Mouse (Mus musculus) forebrain, embryonic 16.5 days (tissue): ENCODE data around the gene Lrig1. TPM values are rescaled to one million over a fixed set of nuclear protein-coding genes. Genes with fewer than 3 reads are reported as not detected.
"Not testable (repeated sequence)": the region's sequence is repeated elsewhere in the genome, so short reads cannot be mapped to it uniquely, and the experiment has no call there.

Source experiments
- ATAC-seq: fragments of 200-750 bp; cut with Nextera tagmentation; 2 replicates; pipeline ENCODE4 v1.8.0; 2017; ENCODE audit warnings: mild to moderate bottlenecking, moderate library complexity
- H3K27ac ChIP-seq: fragments of 300-500 bp; sonication (generic); 2 replicates; pipeline ENCODE4 v1.5.1; 2014; ENCODE audit warnings: low read length, control low read depth
- H3K27me3 ChIP-seq: fragments of 300-500 bp; sonication (generic); replicated peaks from 2 replicates; pipeline ENCODE4 v1.6.1; 2014; ENCODE audit warnings: low read length; ENCODE audit not compliant: control insufficient read depth, insufficient read depth
- H3K36me3 ChIP-seq: fragments of 300-500 bp; sonication (generic); 2 replicates; pipeline ENCODE4 v1.6.1; 2014; ENCODE audit not compliant: control insufficient read depth, insufficient read depth
- H3K4me1 ChIP-seq: fragments of 300-500 bp; sonication (generic); replicated peaks from 2 replicates; pipeline ENCODE4 v1.6.1; 2014; ENCODE audit warnings: low read length; ENCODE audit not compliant: control insufficient read depth, insufficient read depth
- H3K4me2 ChIP-seq: fragments of 300-500 bp; sonication (generic); 2 replicates; pipeline ENCODE4 v1.6.1; 2014; ENCODE audit warnings: mild to moderate bottlenecking, low read length, control low read depth
- H3K4me3 ChIP-seq: fragments of 300-500 bp; sonication (generic); replicated peaks from 2 replicates; pipeline ENCODE4 v1.5.1; 2014; ENCODE audit warnings: mild to moderate bottlenecking, low read length, control low read depth
- H3K9ac ChIP-seq: fragments of 300-500 bp; sonication (generic); replicated peaks from 2 replicates; pipeline ENCODE4 v1.6.1; 2014; ENCODE audit warnings: low read depth, low read length, control low read depth
- H3K9me3 ChIP-seq: fragments of 300-500 bp; sonication (generic); 2 replicates; pipeline ENCODE4 v1.6.1; 2016; ENCODE audit warnings: low read length; ENCODE audit not compliant: control insufficient read depth
- WGBS: fragments of 180-500 bp; shearing (Covaris S2); extraction: QIAGEN DNeasy Blood & Tissue Kit; methylation state at CpG from one replicate; pipeline ENCODE4 v1.1.7; 2014; 5-methylcytosine and 5-hydroxymethylcytosine counted together
- microRNA-seq: library from miRNA; unstranded; fragments of <30 nt; microRNA quantifications from one replicate; pipeline ENCODE4, GENCODE M21; 2017
- polyA plus RNA-seq: library from polyadenylated mRNA; unstranded; fragments of >200 nt; fragmentation: Nextera tagmentation; extraction: Ambion mirVana; gene quantifications from 2 replicates; pipeline ENCODE4 v1.2.1, GENCODE M21; 2015

Lrig1 gene
- polyA plus RNA-seq, 1 experiment from 2014 or later: 8.3 TPM

GRCm38 (mm10) chr6:94568040-94568439, 131.9 kb downstream of the Lrig1 start:
- 93% methylated on average over 2 of the region's 2 CpGs for WGBS
- H3K4me3 ChIP-seq: no peak overlapping the region
- no peaks in the 10 kb centered on the region for H3K27me3 ChIP-seq
- H3K9ac ChIP-seq: no peak overlapping the region
- no peaks in the 10 kb centered on the region for H3K4me1 ChIP-seq
- no peak overlapping the region for H3K4me2 ChIP-seq
- no peaks in the 10 kb centered on the region for H3K9me3 ChIP-seq
- ATAC-seq: no peak
- H3K36me3 ChIP-seq: no peaks in the 10 kb centered on the region
- H3K27ac ChIP-seq: no peak overlapping the region

DNA sequence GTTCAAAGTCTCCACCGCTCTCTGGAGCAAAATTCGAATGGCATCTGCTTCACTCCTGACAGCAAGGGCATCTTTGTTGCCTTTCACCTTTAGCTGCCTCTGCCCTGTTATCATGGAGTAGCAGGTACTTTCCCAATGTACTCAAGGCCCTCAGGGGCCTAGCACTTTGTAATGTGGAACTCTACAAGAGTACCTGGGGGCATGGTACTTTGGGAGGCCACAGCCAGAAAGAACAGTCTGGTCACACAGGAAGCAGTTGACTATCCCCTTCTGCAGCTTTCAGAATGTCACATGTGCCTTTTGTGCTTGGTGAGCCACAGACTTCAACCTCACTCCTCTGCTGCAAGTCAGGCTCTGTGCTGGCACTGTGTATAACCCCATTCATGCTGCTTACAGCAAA, 134.2 kb downstream of the Lrig1 start:
- H3K9me3 ChIP-seq: no peaks in the 10 kb centered on the region
- 94% methylated on average over 2 of the region's 2 CpGs for WGBS
- no peaks in the 10 kb centered on the region for H3K4me1 ChIP-seq
- H3K27ac ChIP-seq: no peak overlapping the region
- H3K27me3 ChIP-seq: no peaks in the 10 kb centered on the region
- H3K36me3 ChIP-seq: no peaks in the 10 kb centered on the region
- ATAC-seq: no peak
- no peak overlapping the region for H3K4me2 ChIP-seq
- H3K4me3 ChIP-seq: no peak overlapping the region
- no peak overlapping the region for H3K9ac ChIP-seq

DNA sequence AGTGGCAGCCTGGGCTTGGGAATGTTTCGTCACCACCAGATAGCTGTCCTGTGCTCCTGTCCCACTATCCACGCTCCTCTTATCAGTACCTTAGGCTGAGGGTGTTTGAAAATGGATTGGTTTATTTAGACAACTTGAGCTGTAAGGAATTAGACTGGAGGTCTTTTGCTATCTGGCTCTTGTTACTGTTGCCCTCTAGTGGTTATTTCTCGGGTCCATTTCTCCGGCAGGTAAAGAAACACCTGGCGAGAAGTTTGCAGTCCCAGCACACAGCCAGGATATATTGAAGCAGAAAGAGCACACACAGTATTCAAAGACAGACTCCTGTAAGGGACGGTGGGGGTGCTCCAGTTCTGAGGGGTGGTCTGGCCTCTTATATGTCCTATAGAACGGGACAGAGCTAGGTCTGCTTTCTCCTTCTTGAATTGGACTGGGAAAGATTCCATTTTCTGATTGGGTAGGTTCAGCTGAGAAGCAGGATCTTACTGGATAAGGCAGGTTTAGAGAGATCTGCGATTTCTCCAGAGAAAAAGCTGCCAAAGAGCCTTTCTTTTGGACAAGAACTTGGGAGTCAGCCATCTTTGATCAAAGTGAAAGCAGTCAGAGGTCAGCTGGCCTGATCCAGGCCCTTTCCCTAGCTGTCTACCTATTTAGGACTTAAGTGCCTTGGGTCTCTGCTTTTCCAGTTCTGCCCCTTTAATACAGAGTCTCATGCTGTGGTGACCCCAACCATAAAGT, 136.6 kb downstream of the Lrig1 start:
- WGBS: 61% methylated on average over 8 of the region's 8 CpGs
- Histone ChIP-seq H3K9ac (no peak overlapping the region), H3K4me2 (no peak overlapping the region), H3K4me3 (no peak overlapping the region), H3K9me3 (no peaks in the 10 kb centered on the region), H3K4me1 (no peaks in the 10 kb centered on the region), H3K27ac (no peak overlapping the region), H3K27me3 (no peaks in the 10 kb centered on the region), H3K36me3 (no peaks in the 10 kb centered on the region)
- ATAC-seq: no peak

GRCm38 (mm10) chr6:94561346-94561745, 138.6 kb downstream of the Lrig1 start:
- WGBS: 79% methylated on average over 1 of the region's 1 CpGs
- no peak overlapping the region for H3K27ac ChIP-seq
- no peak for ATAC-seq
- H3K36me3 ChIP-seq: no peaks in the 10 kb centered on the region
- no peaks in the 10 kb centered on the region for H3K27me3 ChIP-seq
- H3K9me3 ChIP-seq: no peaks in the 10 kb centered on the region
- no peak overlapping the region for H3K4me3 ChIP-seq
- no peak overlapping the region for H3K9ac ChIP-seq
- H3K4me1 ChIP-seq: no peaks in the 10 kb centered on the region
- H3K4me2 ChIP-seq: no peak overlapping the region

DNA sequence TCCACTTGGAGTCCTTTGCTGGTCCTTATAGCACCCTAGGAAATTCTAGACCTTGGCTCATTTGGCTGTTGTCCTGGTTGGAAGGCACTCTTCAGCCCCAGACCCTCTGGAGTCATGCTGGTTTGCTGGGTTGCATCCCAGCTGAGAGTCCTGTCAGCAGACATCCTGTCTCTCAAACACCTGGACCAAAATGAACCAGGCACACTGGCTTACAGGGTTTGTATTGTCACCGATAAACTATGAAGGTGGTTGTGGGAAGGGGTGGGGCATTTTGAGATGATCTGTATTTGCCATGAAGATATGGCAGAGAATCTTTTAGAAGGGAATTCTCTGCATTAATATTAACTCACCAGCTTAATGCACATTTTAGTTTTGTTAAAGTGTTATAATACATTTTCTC, 139.1 kb downstream of the Lrig1 start:
- H3K36me3 ChIP-seq: no peaks in the 10 kb centered on the region
- H3K27me3 ChIP-seq: no peaks in the 10 kb centered on the region
- no peak overlapping the region for H3K27ac ChIP-seq
- no peak for ATAC-seq
- no peak overlapping the region for H3K9ac ChIP-seq
- WGBS: 93% methylated on average over 1 of the region's 1 CpGs
- no peak overlapping the region for H3K4me2 ChIP-seq
- no peaks in the 10 kb centered on the region for H3K4me1 ChIP-seq
- H3K9me3 ChIP-seq: no peaks in the 10 kb centered on the region
- H3K4me3 ChIP-seq: no peak overlapping the region

DNA sequence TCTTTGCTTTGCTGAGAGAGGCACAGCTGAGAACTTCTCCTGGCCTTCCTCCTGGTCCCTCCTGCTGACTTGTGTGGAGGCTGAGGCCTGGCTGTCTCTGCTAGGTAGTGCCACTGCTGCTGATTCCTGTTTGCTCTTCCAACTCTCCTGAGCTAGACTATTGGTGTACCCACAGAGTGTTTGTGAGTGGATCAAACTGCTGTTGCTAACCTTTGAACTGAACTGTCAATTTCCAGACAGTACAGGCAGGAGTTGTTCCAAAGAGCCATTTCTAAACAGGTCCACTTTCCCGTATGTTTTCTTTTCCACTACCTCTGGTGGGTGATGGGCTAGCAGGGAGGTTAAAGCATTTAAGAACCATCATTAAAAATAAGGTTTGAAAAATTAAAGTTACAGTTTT, 141.4 kb downstream of the Lrig1 start:
- H3K4me2 ChIP-seq, H3K4me1 ChIP-seq, H3K9me3 ChIP-seq, H3K9ac ChIP-seq, ATAC-seq, H3K4me3 ChIP-seq, H3K27ac ChIP-seq, H3K27me3 ChIP-seq, H3K36me3 ChIP-seq: not testable (repeated sequence)
- WGBS: 79% methylated on average over 1 of the region's 1 CpGs

Small RNA genes within 50 kb of the gene (microRNA-seq; reads per million reads assigned to microRNA genes)
- gene Mir7041: not detected

Other genes with a start within 250 kb of the Lrig1 start
- 8.0 and 8.6 TPM in 2 replicates for gene Slc25a26, start 199.8 kb downstream of the Lrig1 start, polyA plus RNA-seq